Mouse (Mus musculus): ENCODE results near the gene Mfsd2a. TPM values are rescaled to one million over a fixed set of nuclear protein-coding genes. Genes with fewer than 3 reads are reported as not detected.

The Mfsd2a gene
- polyA plus RNA-seq, 1 experiment: 0.93 TPM

GRCm38 (mm10) chr4:122955412-122956136, 5.4 kb downstream of the Mfsd2a start:
- Histone ChIP-seq H3K4me3 (ENCODE audit: low read depth, low read length) (no peak overlapping the region), H3K27ac (ENCODE audit: insufficient read depth, low read length) (no peak overlapping the region), H3K4me1 (ENCODE audit: control insufficient read depth, insufficient read depth, low read length) (no peaks in the 10 kb centered on the region), H3K9me3 (replicated peaks; ENCODE audit: control insufficient read depth, insufficient read depth, low read length, poor library complexity, severe bottlenecking) (no peaks in the 10 kb centered on the region), H3K36me3 (ENCODE audit: control insufficient read depth, insufficient read depth, low read length, poor library complexity, severe bottlenecking) (no peaks in the 10 kb centered on the region), H3K9ac (ENCODE audit: low read depth, poor library complexity, severe bottlenecking) (0 out of 2 replicates have a peak overlapping the region, but pooled peaks have one; percentile 17), H3K27me3 (ENCODE audit: control insufficient read depth, insufficient read depth, low read length, poor library complexity, severe bottlenecking) (peaks cover 7% of the 10 kb centered on the region)
- no peak for TF ChIP-seq POLR2A (IDR thresholded peaks at IDR 0.05; ENCODE audit: insufficient read depth, low read length)
- TF ChIP-seq CTCF (IDR thresholded peaks at IDR 0.05; ENCODE audit: low read depth, low read length): no peak
- no peak for TF ChIP-seq EP300 (IDR thresholded peaks at IDR 0.05; ENCODE audit: insufficient read depth, low read depth, low read length)

GRCm38 (mm10) chr4:122954680-122955411, 6.1 kb downstream of the Mfsd2a start:
- H3K4me1 ChIP-seq (ENCODE audit: control insufficient read depth, insufficient read depth, low read length): no peaks in the 10 kb centered on the region
- H3K27me3 ChIP-seq (ENCODE audit: control insufficient read depth, insufficient read depth, low read length, poor library complexity, severe bottlenecking): peaks cover 2% of the 10 kb centered on the region; the same call in 1 of the 2 replicates
- no peaks in the 10 kb centered on the region for H3K9me3 ChIP-seq (replicated peaks; ENCODE audit: control insufficient read depth, insufficient read depth, low read length, poor library complexity, severe bottlenecking)
- H3K36me3 ChIP-seq (ENCODE audit: control insufficient read depth, insufficient read depth, low read length, poor library complexity, severe bottlenecking): no peaks in the 10 kb centered on the region
- no peak overlapping the region for H3K4me3 ChIP-seq (ENCODE audit: low read depth, low read length)
- no peak overlapping the region for H3K9ac ChIP-seq (ENCODE audit: low read depth, poor library complexity, severe bottlenecking)
- no peak overlapping the region for H3K27ac ChIP-seq (ENCODE audit: insufficient read depth, low read length)
- TF ChIP-seq POLR2A (IDR thresholded peaks at IDR 0.05; ENCODE audit: insufficient read depth, low read length): no peak
- no peak for TF ChIP-seq CTCF (IDR thresholded peaks at IDR 0.05; ENCODE audit: low read depth, low read length)
- no peak for TF ChIP-seq EP300 (IDR thresholded peaks at IDR 0.05; ENCODE audit: insufficient read depth, low read depth, low read length)

- no peaks in the 10 kb centered on the region for H3K27me3 ChIP-seq (ENCODE audit: control insufficient read depth, insufficient read depth, low read length, poor library complexity, severe bottlenecking)
- no peaks in the 10 kb centered on the region for H3K36me3 ChIP-seq (ENCODE audit: control insufficient read depth, insufficient read depth, low read length, poor library complexity, severe bottlenecking)
These were observed 11.9 kb downstream of the Mfsd2a start for GRCm38 (mm10) chr4:122949096-122949495.

GRCm38 (mm10) chr4:122947223-122947622, 13.8 kb downstream of the Mfsd2a start:
- Histone ChIP-seq H3K9me3 (replicated peaks; ENCODE audit: control insufficient read depth, insufficient read depth, low read length, poor library complexity, severe bottlenecking) (no peaks in the 10 kb centered on the region), H3K27me3 (ENCODE audit: control insufficient read depth, insufficient read depth, low read length, poor library complexity, severe bottlenecking) (no peaks in the 10 kb centered on the region), H3K4me1 (ENCODE audit: control insufficient read depth, insufficient read depth, low read length) (no peaks in the 10 kb centered on the region), H3K36me3 (ENCODE audit: control insufficient read depth, insufficient read depth, low read length, poor library complexity, severe bottlenecking) (no peaks in the 10 kb centered on the region), H3K9ac (ENCODE audit: low read depth, poor library complexity, severe bottlenecking) (no peak overlapping the region), H3K27ac (ENCODE audit: insufficient read depth, low read length) (no peak overlapping the region), H3K4me3 (ENCODE audit: low read depth, low read length) (no peak overlapping the region)
- no peak for TF ChIP-seq POLR2A (IDR thresholded peaks at IDR 0.05; ENCODE audit: insufficient read depth, low read length)
- TF ChIP-seq CTCF (IDR thresholded peaks at IDR 0.05; ENCODE audit: low read depth, low read length): no peak
- TF ChIP-seq EP300 (IDR thresholded peaks at IDR 0.05; ENCODE audit: insufficient read depth, low read depth, low read length): no peak

More at GRCm38 (mm10) chr4:122949096-122949495, 11.9 kb downstream of the Mfsd2a start:
- Histone ChIP-seq H3K4me3 (ENCODE audit: low read depth, low read length) (no peak overlapping the region), H3K9me3 (replicated peaks; ENCODE audit: control insufficient read depth, insufficient read depth, low read length, poor library complexity, severe bottlenecking) (no peaks in the 10 kb centered on the region), H3K27ac (ENCODE audit: insufficient read depth, low read length) (no peak overlapping the region), H3K9ac (ENCODE audit: low read depth, poor library complexity, severe bottlenecking) (no peak overlapping the region), H3K4me1 (ENCODE audit: control insufficient read depth, insufficient read depth, low read length) (no peaks in the 10 kb centered on the region)
- no peak for TF ChIP-seq EP300 (IDR thresholded peaks at IDR 0.05; ENCODE audit: insufficient read depth, low read depth, low read length)

- no peaks in the 10 kb centered on the region for H3K36me3 ChIP-seq (ENCODE audit: control insufficient read depth, insufficient read depth, low read length, poor library complexity, severe bottlenecking)
- TF ChIP-seq POLR2A (IDR thresholded peaks at IDR 0.05; ENCODE audit: insufficient read depth, low read length) (no peak), CTCF (IDR thresholded peaks at IDR 0.05; ENCODE audit: low read depth, low read length) (peak; percentile 76), EP300 (IDR thresholded peaks at IDR 0.05; ENCODE audit: insufficient read depth, low read depth, low read length) (no peak)
These were observed 16.6 kb downstream of the Mfsd2a start for GRCm38 (mm10) chr4:122944408-122944807.

More at GRCm38 (mm10) chr4:122944408-122944807, 16.6 kb downstream of the Mfsd2a start:
- H3K27me3 ChIP-seq (ENCODE audit: control insufficient read depth, insufficient read depth, low read length, poor library complexity, severe bottlenecking): no peaks in the 10 kb centered on the region
- H3K27ac ChIP-seq (ENCODE audit: insufficient read depth, low read length): no peak overlapping the region
- H3K4me1 ChIP-seq (ENCODE audit: control insufficient read depth, insufficient read depth, low read length): no peaks in the 10 kb centered on the region
- H3K9ac ChIP-seq (ENCODE audit: low read depth, poor library complexity, severe bottlenecking): no peak overlapping the region
- no peak overlapping the region for H3K4me3 ChIP-seq (ENCODE audit: low read depth, low read length)
- no peaks in the 10 kb centered on the region for H3K9me3 ChIP-seq (replicated peaks; ENCODE audit: control insufficient read depth, insufficient read depth, low read length, poor library complexity, severe bottlenecking)

Data from ES-Bruce4 (cell line).